Mouse (Mus musculus) embryo, embryonic 11.5 days (tissue): ENCODE data around the gene Polrmt.

Experiments used
- DNase-seq: peaks from one replicate; pipeline ENCODE4 v3.0.0-alpha.2; 2012; ENCODE audit warnings: low read depth, low spot score

Gene Polrmt

DNA sequence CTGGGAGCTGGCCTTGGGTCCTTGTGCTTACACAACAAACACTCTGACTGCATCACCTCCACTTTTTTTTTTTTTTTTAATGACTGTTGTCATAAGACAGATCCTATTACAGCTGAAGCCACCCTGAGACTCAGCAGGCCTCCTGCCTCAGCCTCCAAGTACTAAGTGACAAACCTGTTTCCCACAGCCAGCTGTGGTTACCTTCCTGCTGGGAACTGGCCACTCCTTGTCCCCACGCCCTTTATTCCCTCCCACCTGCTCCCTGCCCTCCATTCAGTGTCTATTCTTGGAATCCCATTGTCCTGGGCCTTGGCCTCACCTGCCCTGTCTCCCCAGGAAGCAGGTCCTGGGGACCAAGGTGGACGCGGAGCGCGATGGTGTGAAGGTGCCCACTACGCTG is 58.9 kb downstream of the Polrmt start:
- DNase-seq: no peak

DNA sequence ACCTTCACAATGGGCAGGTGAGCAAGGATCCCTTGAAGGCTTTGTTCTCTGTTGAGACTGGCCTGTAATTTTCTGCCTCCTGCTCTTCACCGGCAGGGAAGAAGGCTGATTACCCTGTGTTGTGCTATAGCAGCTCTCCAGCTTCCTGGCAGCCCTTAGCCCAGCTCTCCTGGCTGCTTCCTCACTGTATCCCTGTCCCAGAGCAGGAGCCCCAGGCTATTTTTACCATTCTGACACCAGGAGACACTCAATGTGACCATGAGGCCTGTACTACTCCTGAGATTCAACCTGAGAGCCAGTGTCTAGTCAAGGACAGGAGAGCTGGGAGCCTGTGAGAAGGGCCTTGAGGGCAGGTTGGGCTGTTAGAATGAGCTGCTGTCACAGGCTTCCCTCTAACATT is 59.7 kb downstream of the Polrmt start:
- no peak for DNase-seq

DNA sequence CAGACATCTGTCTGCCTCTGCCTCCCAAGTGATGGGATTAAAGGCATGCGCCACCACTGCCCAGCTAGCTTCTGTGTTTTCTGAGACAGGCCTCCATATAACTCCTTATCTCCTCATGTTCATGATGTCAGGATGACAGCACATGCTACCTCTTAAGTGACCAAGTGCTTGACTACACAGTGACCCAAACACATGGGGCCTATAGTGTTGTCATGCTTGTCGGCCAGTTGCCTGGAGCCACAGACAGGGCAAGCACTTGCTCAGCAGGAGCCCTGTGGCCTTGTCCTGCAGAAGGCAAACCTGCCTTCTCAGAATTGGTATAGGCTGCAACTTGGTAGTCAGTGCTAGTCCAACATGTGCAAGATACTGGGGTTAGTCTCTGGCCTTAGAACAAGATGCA is 60.2 kb downstream of the Polrmt start:
- DNase-seq: no peak
